Mouse (Mus musculus) testis, adult 2 months (tissue): ENCODE measurements around the gene Nlrc5. TPM values are rescaled to one million over a fixed set of nuclear protein-coding genes. Genes with fewer than 3 reads are reported as not detected.

Experiments used
- H3K27ac ChIP-seq: fragments of 200-500 bp; 2 replicates; pipeline ENCODE4 v1.5.1; 2012; ENCODE audit warnings: low read depth, low read length; ENCODE audit not compliant: control insufficient read depth, insufficient read depth
- H3K27me3 ChIP-seq: fragments of 200-500 bp; 2 replicates; pipeline ENCODE4 v1.6.1; 2012; ENCODE audit warnings: mild to moderate bottlenecking, low read length, moderate library complexity; ENCODE audit not compliant: control insufficient read depth, insufficient read depth
- H3K36me3 ChIP-seq: fragments of 200-500 bp; 2 replicates; pipeline ENCODE4 v1.6.1; 2012; ENCODE audit warnings: mild to moderate bottlenecking, low read length; ENCODE audit not compliant: control insufficient read depth, insufficient read depth
- H3K4me1 ChIP-seq: fragments of 200-500 bp; 2 replicates; pipeline ENCODE4 v1.6.1; 2012; ENCODE audit warnings: low read length; ENCODE audit not compliant: control insufficient read depth, insufficient read depth
- H3K4me3 ChIP-seq: fragments of 200-500 bp; 2 replicates; pipeline ENCODE4 v1.5.1; 2012; ENCODE audit warnings: low read depth, mild to moderate bottlenecking, low read length, moderate library complexity, mixed read lengths; ENCODE audit not compliant: control insufficient read depth
- CTCF ChIP-seq: fragments of 200-500 bp; IDR thresholded peaks from 2 replicates; pipeline ENCODE4 v1.5.1; 2012; ENCODE audit warnings: low read depth, mild to moderate bottlenecking, inconsistent platforms, low read length, moderate library complexity; ENCODE audit not compliant: control insufficient read depth, insufficient read depth, insufficient replicate concordance
- POLR2A ChIP-seq: fragments of 200-500 bp; IDR thresholded peaks from 2 replicates; pipeline ENCODE4 v1.6.1; 2012; ENCODE audit warnings: low read depth, mild to moderate bottlenecking, inconsistent platforms, low read length, moderate library complexity; ENCODE audit not compliant: control insufficient read depth
- polyA plus RNA-seq: library from polyadenylated mRNA; depleted of rRNA; stranded (reverse); fragments of >200 nt; gene quantifications from 2 replicates; pipeline ENCODE4 v1.2.3, GENCODE M21; 2012

The Nlrc5 gene
- polyA plus RNA-seq, 1 experiment: 7.3 TPM

DNA sequence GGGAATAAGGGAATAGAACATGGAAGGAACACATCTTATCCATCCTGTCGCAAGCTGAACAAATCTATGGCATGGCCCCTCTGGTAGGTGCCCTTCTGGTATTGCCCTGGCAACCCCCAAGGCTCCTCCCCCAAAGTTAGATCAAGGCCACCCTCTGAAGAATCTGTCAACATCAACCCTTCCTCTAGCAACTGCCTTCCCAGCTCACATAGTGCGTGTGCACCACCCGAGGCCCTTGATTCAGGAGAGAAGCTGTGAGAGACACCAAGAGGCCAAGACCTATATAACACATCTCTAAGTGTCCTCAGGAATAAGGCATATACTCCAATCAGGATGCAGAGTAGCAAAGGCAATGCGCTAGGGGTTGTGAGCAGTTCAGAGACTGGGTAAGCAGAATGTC is 11.9 kb upstream of the Nlrc5 start:
- no peaks in the 10 kb centered on the region for H3K4me1 ChIP-seq
- TF ChIP-seq POLR2A: no peak
- no peak for TF ChIP-seq CTCF
- H3K4me3 ChIP-seq: no peak overlapping the region
- no peaks in the 10 kb centered on the region for H3K27me3 ChIP-seq
- H3K36me3 ChIP-seq: no peaks in the 10 kb centered on the region
- H3K27ac ChIP-seq: no peak overlapping the region

DNA sequence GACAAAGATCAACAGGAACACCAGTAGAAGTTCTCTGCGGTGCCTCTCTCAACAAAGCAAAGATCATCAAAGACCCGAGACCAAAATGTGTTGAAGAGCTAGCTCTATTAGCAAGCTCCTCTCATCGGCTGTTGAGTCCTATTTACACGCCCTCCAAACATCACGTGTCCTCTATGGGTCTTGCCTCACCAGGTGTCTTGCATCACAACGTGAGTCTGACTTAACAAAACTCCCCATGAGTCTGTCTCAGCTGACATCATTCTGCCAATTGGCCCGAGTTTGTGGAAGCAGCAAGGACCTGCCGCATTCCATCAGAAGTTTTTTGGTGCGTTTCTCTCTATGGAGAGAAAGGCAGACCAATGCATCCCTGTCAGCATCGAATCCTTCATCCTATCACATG is 6.2 kb upstream of the Nlrc5 start:
- Histone ChIP-seq H3K27me3 (no peaks in the 10 kb centered on the region), H3K4me1 (no peaks in the 10 kb centered on the region), H3K27ac (no peak overlapping the region), H3K36me3 (no peaks in the 10 kb centered on the region), H3K4me3 (no peak overlapping the region)
- no peak for TF ChIP-seq POLR2A
- TF ChIP-seq CTCF: no peak

DNA sequence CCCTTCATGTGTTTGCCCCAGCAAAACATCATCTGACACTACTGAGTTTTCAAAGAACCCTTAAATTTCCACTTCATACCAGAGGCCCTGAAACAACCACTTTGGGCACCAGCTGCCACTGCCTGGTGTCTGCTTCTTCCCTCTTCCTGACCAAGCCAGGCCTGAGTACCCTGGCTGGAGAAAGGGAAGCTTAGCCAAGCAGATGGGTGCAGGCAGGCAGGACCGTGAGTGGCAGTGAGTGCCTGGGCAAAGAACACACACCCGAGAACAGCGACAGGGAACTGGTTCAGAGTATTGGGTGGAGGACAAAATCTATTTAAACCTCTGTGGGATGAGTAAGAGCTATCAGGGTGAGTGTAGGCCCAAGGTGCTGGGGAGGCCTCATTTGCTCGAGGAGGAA is 5.7 kb upstream of the Nlrc5 start:
- Histone ChIP-seq H3K4me3 (no peak overlapping the region), H3K27me3 (no peaks in the 10 kb centered on the region), H3K36me3 (no peaks in the 10 kb centered on the region), H3K4me1 (no peaks in the 10 kb centered on the region; the same call in 1 of the 2 replicates), H3K27ac (no peak overlapping the region)
- TF ChIP-seq CTCF: no peak
- no peak for TF ChIP-seq POLR2A

DNA sequence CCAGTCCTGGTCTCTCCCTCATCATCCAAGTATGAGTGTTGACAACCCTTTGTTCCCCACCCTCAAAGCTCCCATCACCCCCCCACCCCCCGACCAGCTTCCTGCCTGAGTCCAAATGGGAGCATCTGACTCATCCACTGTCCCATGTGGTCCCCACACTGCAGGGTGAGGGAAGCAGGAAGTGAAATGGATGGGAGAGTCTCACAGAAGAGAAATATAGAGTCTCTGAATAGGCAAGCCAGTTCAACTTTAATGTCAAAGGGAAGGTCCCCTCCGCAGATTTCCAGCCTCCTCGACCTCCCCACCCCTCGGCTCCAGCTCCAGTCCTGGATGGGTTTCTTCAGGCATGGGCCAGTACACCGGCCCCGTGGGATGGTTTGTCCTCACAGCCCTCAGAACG is 4.8 kb upstream of the Nlrc5 start:
- H3K36me3 ChIP-seq: no peaks in the 10 kb centered on the region
- H3K27ac ChIP-seq: no peak overlapping the region
- no peaks in the 10 kb centered on the region; the same call in 1 of the 2 replicates for H3K4me1 ChIP-seq
- TF ChIP-seq CTCF (no peak), POLR2A (no peak)
- no peak overlapping the region for H3K4me3 ChIP-seq
- H3K27me3 ChIP-seq: no peaks in the 10 kb centered on the region

DNA sequence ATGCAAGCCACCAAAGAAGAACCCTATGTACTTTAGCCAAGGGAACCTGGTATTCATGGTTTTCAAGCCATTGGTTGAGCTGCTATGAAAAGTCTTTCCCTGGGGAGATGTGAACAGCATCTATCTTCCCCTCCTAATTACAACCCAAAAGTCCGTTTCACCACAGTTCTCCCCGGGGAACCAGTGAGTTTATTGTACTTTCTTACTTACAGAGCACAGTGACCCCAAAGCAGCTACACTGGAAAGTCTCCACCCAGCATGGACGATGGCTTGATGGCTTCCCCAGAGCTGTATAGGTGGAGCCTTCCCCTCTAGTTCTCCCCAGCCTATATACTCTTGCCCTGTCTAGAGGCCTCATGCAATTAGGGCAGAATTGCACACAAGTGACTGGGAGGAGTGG is 1.9 kb upstream of the Nlrc5 start:
- H3K4me3 ChIP-seq: no peak overlapping the region
- H3K4me1 ChIP-seq: no peaks in the 10 kb centered on the region; the same call in 1 of the 2 replicates
- H3K36me3 ChIP-seq: no peaks in the 10 kb centered on the region
- TF ChIP-seq POLR2A (no peak), CTCF (no peak)
- H3K27me3 ChIP-seq: no peaks in the 10 kb centered on the region
- no peak overlapping the region for H3K27ac ChIP-seq

DNA sequence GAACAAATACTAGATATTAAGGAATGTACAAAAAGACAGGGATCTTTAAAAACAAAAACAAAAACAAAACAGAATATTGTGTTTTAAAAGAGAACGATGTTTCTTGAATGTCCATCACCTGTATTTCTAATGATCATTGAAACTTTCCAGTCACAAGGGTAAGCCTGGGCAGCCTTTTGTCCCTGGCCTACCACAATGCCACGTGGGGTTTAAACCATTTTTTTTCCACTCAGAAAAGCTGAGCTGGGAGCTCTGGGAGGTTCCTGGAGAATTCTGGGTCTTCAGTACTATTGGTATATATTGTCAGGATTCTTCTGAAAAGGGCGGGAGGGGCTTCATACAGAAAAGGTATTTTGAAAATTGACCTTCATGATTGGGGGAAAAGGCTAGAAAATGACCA is 802 bp downstream of the Nlrc5 start:
- H3K4me3 ChIP-seq: no peak overlapping the region
- H3K4me1 ChIP-seq: no peaks in the 10 kb centered on the region; the same call in 1 of the 2 replicates
- TF ChIP-seq CTCF (no peak), POLR2A (no peak)
- H3K36me3 ChIP-seq: no peaks in the 10 kb centered on the region
- no peak overlapping the region for H3K27ac ChIP-seq
- no peaks in the 10 kb centered on the region for H3K27me3 ChIP-seq

DNA sequence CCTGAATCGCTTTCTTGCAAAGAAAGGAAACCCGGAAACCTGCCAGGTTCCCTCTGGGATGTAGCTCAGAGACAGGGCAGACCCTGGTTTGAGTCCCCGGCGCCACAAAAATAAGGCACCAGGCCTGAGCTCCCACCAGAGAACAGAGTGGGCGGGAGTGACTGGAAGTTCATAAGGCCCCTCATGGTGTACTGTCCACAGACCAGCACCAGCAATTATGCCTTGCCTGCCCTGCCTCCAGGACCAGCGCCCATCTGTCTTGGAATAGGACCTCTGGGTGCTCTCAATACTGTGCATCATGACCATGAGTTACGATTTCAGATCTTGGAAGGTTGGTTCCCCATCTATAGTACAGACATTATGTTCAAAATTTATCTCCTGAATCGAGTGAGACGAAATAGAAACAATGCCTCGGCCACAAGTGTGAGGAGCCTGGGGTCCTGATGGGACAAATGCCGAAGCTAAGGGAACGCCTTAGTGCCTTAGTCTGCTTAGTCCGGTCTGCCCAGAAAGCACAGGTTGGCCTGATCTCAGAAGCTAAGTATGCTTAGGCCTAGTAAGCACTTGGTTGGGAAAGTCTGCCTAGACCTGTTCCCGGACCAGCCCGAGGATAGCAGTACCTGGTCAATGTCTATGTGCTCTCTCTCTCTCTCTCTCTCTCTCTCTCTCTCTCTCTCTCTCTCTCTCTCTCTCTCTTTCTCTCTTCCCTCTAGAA is 1.4 kb downstream of the Nlrc5 start:
- Histone ChIP-seq H3K27me3 (no peaks in the 10 kb centered on the region), H3K36me3 (no peaks in the 10 kb centered on the region), H3K4me3 (no peak overlapping the region), H3K27ac (no peak overlapping the region), H3K4me1 (no peaks in the 10 kb centered on the region; the same call in 1 of the 2 replicates)
- TF ChIP-seq POLR2A (no peak), CTCF (no peak)

DNA sequence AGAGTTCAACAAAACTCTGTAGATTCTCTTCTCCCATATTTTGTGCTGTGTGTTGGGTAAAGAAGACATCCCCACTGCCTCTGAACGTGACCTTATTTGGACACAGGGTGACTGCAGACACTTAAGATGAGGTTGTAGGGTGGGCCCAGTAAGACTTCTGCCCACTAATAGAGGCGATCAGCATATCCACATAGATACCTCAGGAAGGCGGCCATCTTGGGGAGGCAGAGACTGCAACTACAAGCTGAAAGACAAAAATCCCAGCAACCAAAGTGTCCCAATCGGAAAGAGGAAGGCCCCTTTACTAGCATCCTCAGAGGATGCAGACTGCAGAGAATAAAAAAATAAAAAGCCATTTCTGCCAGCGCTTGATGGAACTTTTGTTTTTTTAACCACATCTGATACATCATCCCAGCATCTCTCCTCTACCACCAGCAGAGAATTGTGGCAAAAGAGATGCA is 2.0 kb downstream of the Nlrc5 start:
- Histone ChIP-seq H3K4me1 (no peaks in the 10 kb centered on the region; the same call in 1 of the 2 replicates), H3K27ac (no peak overlapping the region), H3K36me3 (no peaks in the 10 kb centered on the region), H3K27me3 (no peaks in the 10 kb centered on the region), H3K4me3 (no peak overlapping the region)
- TF ChIP-seq CTCF: no peak
- TF ChIP-seq POLR2A: no peak
